Mouse (Mus musculus) retina, adult 2 months (tissue): ENCODE measurements around the gene Ints12.

Experiments
- DNase-seq: peaks from one replicate; pipeline ENCODE4 v3.0.0-alpha.2; 2012; ENCODE audit warnings: low read depth, low spot score

Ints12 gene

DNA sequence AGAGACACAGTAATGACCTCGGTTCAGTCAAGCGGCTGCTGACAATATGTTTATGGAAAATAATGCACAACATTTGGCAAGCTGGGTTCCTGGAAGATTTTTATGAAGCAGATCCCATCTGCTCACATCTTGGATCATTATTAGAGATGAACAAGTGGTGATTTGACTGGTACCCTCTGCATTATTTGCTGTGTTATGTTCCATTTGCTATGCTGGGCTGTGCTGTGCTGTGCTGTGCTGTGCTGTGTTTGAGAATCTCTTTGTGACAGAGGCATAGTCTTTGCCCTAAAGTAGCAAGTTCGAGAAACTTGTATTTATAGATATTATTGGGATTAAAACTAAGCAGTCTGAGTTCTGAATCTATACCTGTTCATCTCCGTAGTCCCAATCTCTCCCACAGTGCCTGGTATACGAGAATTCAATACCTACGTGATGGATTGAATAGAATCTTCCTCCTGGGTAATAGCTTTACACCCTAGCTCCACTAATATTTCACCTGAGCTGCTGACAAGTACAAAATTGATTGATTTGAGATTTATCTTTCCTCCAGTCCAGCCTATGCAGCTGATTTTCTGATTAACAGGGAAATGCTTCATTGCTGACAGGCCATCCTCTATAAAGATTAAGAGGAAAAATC lies 53.0 kb downstream of the Ints12 start:
- no peak for DNase-seq

DNA sequence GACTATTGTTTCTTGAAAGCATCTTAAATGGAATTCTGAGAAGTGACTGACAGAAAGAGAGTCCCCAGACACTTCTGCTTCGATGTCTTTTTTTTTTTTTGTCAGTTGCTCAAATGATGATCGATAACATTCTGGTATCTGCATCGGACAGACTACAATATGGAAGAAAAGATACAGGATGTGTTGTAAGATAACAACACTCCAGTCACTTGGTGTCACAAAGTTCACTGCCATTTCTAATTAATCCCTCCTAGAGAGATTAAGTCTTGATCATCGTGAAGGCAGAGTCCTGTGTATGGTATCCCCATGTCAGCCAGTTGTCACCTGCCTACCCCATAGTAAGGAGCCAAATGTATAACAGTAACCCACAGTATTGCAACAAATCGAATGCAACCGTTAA lies 60.0 kb downstream of the Ints12 start:
- no peak for DNase-seq

DNA sequence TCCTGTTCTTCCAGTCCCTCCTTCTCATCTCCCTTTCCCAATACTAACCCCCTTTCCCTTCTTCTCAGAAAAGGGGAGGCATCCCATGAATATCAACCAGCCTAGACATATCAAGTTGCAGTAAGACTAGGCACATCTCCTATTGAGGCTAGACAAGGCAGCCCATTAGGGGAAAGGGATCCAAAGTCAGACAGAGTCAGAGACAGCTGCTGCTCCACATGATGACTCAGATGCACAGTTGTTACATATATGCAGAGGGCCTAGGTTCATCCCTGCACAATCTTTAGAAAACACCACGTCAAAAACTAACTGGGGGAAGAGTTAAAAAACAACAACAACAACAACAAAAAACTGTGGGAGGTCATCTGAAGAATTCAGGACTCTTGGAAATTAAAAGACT lies 61.2 kb downstream of the Ints12 start:
- no peak for DNase-seq

DNA sequence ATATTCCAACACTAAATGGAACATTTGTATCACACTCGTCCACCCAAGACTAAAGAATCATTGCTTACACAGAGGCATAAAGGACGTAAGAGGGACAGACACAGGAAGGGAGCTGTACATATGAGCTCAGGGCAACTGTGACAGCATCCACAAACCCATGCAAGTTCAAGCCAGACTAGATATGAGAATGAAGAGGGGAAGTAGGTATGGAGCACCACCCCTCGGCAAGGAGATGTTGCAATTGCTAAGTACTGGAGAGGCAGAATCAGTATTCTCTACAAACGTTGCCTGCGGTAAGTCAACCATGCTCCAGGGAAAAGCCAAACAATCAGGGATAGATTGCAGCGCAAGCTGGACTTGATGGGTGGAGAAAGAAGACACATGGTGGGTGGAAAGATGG lies 62.0 kb downstream of the Ints12 start:
- no peak for DNase-seq

DNA sequence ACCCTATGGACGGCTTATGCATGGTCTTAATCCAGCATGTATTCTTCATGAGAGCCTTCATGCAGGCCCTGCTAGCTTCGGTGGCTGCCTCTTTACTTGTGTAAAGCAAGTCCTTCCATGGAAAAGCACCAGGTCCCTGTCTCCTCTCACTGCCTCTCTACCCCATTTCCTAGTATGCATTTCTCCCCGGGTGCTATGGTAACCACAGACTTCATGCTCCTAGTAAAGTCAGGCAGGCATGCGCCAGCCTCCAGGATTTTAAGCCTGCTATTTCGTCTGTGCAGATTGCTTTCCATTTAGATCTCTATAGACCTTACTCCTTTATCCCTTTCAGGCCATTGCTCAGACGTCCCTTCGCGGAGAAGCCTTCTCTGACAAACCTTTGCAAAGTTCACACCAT lies 63.0 kb downstream of the Ints12 start:
- DNase-seq, result no peak

DNA sequence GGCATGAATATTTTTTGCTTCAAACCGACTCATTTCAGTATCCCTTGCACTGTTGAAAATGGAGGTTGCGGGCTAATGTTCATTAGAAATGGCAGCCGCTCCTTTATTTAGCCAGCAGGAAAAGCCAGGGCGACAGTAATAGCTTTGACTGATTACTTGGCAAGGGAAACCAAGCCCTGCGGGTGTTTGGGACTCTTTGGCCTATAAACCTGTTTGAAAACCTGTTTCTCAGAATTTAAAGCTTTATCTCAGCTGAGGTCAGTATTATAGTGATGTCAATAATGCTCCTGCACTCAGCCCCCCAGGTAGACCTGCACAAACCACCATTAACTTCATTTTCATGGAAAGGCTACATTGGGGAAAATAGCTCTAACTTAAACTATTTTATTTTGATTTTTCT lies 66.6 kb downstream of the Ints12 start:
- DNase-seq, result no peak
